Mouse (Mus musculus) embryonic facial prominence, embryonic 15.5 days (tissue): Measurements from ENCODE around the gene Trpm5. TPM values are rescaled to one million over a fixed set of nuclear protein-coding genes. Genes with fewer than 3 reads are reported as not detected.
A peak's percentile ranks its signal among the peaks of the same experiment; 100 is the strongest.

Source experiments
- ATAC-seq: fragments of 200-750 bp; cut with Nextera tagmentation; 2 replicates; pipeline ENCODE4 v1.8.0; 2017; ENCODE audit warnings: low read depth, moderate TSS enrichment; ENCODE audit not compliant: insufficient number of reproducible peaks, low FRiP score, low TSS enrichment
- H3K27ac ChIP-seq: fragments of 300-500 bp; sonication (generic); replicated peaks from 2 replicates; pipeline ENCODE4 v1.5.1; 2015; ENCODE audit warnings: mild to moderate bottlenecking, inconsistent platforms
- H3K27me3 ChIP-seq: fragments of 300-500 bp; sonication (generic); 2 replicates; pipeline ENCODE4 v1.6.1; 2015; ENCODE audit warnings: inconsistent platforms
- H3K36me3 ChIP-seq: fragments of 300-500 bp; sonication (generic); 2 replicates; pipeline ENCODE4 v1.6.1; 2015; ENCODE audit warnings: mild to moderate bottlenecking, inconsistent platforms
- H3K4me1 ChIP-seq: fragments of 300-500 bp; sonication (generic); 2 replicates; pipeline ENCODE4 v1.6.1; 2015; ENCODE audit warnings: inconsistent platforms
- H3K4me2 ChIP-seq: fragments of 300-500 bp; sonication (generic); replicated peaks from 2 replicates; pipeline ENCODE4 v1.6.1; 2015; ENCODE audit warnings: mild to moderate bottlenecking, inconsistent platforms
- H3K4me3 ChIP-seq: fragments of 300-500 bp; sonication (generic); replicated peaks from 2 replicates; pipeline ENCODE4 v1.5.1; 2015; ENCODE audit warnings: mild to moderate bottlenecking, inconsistent platforms
- H3K9ac ChIP-seq: fragments of 300-500 bp; sonication (generic); 2 replicates; pipeline ENCODE4 v1.6.1; 2015; ENCODE audit warnings: inconsistent platforms
- H3K9me3 ChIP-seq: fragments of 300-500 bp; sonication (generic); replicated peaks from 2 replicates; pipeline ENCODE4 v1.6.1; 2016; ENCODE audit warnings: inconsistent platforms
- WGBS: fragments of 180-500 bp; shearing (Covaris S2); methylation state at CpG from one replicate; pipeline ENCODE4 v1.1.7; 2015; 5-methylcytosine and 5-hydroxymethylcytosine counted together
- polyA plus RNA-seq: library from polyadenylated mRNA; unstranded; fragments of >200 nt; fragmentation: Nextera tagmentation; extraction: Ambion mirVana; gene quantifications from 2 replicates; pipeline ENCODE4 v1.2.1, GENCODE M21; 2015

Trpm5 gene
- polyA plus RNA-seq, 1 experiment from 2014 or later = 12.5 TPM

DNA sequence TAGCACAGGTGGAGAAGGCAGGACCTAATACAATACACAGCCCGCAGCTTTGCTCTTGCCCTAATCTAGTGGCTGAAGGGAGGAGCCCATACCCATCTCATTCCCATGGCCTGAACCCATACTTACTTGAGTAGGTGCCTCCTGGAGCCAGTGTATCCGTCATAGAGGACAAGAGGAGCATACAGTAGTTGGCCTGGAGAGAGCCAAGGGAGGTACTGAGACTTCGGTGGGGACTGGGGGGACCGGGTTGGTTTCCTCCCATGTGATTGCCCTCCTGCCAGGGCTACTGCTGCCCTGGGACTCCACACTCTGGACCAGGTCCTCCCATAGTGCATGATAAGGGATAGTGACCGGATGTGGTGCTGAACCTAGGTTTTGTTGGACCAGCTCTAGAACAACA lies 21.8 kb downstream of the Trpm5 start:
- 90% methylated on average over 5 of the region's 5 CpGs for WGBS
- Histone ChIP-seq H3K4me3 (no peak overlapping the region), H3K4me1 (peaks cover 26% of the 10 kb centered on the region), H3K9me3 (no peaks in the 10 kb centered on the region), H3K36me3 (peaks cover 10% of the 10 kb centered on the region), H3K9ac (no peak overlapping the region), H3K27ac (no peak overlapping the region), H3K4me2 (no peak overlapping the region), H3K27me3 (no peaks in the 10 kb centered on the region)
- no peak for ATAC-seq

DNA sequence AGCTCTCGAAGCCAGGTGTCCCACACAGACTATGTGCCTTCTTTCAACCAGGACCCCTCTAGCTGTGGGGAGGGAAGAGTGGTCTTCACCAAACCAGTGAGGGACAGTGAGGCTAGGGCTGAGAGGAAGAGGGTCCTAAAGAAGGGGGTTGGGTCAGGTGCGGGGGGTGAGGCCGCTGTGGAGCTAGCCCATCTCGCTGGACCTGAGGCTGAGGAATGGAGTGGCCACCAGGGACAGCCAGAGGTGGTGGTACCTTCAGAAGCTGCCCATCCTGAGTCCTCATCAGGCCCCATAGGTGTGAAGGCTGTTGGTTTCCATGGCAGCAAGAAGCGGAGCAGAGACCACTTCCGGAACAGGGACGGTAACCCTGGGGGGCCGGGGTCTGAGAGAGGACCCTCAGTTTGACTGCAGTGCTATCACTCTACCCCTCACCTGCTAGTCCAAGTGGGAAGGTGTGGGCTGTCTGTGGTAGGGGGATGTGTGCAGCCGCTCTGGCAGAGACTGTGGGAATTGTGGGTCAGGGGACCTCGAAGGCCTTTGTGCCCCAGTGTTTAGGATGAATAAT lies 23.9 kb downstream of the Trpm5 start:
- H3K4me3 ChIP-seq = peak overlapping the region; percentile 88
- 82% methylated on average over 10 of the region's 10 CpGs for WGBS
- H3K9me3 ChIP-seq = no peaks in the 10 kb centered on the region
- H3K36me3 ChIP-seq = peaks cover 30% of the 10 kb centered on the region
- H3K4me1 ChIP-seq = peaks cover 28% of the 10 kb centered on the region
- peak overlapping the region; percentile 78 for H3K9ac ChIP-seq
- no peaks in the 10 kb centered on the region for H3K27me3 ChIP-seq
- 0 out of 2 replicates have a peak overlapping the region, but pooled peaks have one; percentile 90 for H3K27ac ChIP-seq
- peak overlapping the region; percentile 93 for H3K4me2 ChIP-seq
- no peak for ATAC-seq

DNA sequence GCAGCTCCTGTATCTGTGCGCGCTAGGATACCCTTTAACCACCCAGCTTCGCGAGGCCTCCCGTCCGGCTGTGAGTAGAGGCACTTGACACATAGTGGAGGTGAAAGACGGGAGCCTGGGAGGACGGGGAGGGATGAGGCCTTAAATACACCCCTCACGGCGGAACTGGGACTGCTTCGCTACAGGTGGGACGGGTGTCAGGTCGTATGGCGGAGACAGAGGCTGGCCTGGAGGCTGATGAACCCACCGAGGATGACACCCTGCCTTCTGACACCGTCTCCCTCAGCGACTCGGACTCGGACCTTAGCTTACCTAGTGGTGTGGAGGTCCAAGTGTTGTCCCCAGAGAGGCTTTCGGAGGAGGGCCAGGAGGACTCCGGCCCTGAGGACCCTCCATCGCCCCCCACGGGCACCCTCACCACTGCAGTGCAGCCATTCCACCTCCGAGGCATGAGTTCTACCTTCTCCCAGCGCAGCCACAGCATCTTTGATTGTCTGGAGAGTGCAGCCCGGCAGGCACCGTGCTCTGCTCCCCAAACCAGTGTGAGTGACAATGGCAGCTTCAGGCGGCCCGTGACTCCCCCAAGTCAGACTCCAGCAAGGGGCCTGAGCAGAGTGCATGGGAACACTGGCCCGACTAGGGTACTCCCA lies 24.6 kb downstream of the Trpm5 start:
- Histone ChIP-seq H3K27ac (peak overlapping the region; percentile 90), H3K4me2 (peak overlapping the region; percentile 93), H3K4me3 (peak overlapping the region; percentile 88), H3K27me3 (no peaks in the 10 kb centered on the region), H3K9ac (peak overlapping the region; percentile 78), H3K4me1 (peaks cover 28% of the 10 kb centered on the region), H3K36me3 (peaks cover 37% of the 10 kb centered on the region), H3K9me3 (no peaks in the 10 kb centered on the region)
- 9% methylated on average over 30 of the region's 30 CpGs for WGBS
- ATAC-seq = no peak

DNA sequence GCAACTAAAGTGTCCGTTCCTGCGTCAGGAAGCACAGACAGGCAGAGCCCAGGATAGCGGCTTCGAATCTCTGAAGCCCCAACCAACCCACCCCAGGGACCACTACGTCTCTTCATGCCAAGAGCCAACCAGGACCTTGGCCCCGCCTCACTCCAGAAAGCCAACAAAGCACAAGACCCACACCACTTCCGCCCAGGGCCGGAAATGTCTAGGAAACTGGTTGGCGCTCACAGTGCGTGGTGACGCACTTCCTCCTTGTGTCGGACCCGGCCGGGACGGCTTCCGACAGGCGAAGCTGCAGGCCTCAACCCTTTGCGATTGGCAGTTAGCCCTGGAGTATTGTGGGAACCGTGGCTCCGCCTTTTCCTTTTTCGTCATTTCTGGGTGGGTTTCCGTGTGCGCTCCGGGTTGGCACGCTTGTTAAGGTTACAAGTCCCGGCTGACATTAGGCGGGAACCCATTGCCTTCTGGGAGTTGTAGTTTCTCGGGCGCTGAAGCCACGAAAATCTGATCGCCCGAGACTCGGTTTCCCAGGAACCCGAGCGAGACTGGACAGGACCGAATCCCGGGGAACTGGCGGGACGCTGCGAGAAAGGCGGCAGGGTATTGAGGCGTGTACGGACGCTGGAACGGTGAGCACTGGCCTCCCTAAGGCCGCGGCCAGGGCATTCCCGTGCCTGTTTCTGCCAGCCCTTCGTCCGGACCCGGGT lies 25.4 kb downstream of the Trpm5 start, which contains the start of gene Tssc4:
Gene Tssc4 (plus strand): TSS at position 368 of the 710 bp plus-strand sequence.
- H3K9ac ChIP-seq = peak within 1 kb of the TSS; percentile 78
- peak within 1 kb of the TSS; percentile 93 for H3K4me2 ChIP-seq
- under 1% methylated on average over 51 of the region's 51 CpGs for WGBS
- H3K4me1 ChIP-seq = peaks cover 28% of the 10 kb centered on the region
- H3K36me3 ChIP-seq = peaks cover 45% of the 10 kb centered on the region
- H3K4me3 ChIP-seq = peak within 1 kb of the TSS; percentile 88
- peak; percentile 96 for ATAC-seq
- no peaks in the 10 kb centered on the region for H3K27me3 ChIP-seq
- H3K27ac ChIP-seq = peak within 1 kb of the TSS; percentile 91
- H3K9me3 ChIP-seq = no peaks in the 10 kb centered on the region

DNA sequence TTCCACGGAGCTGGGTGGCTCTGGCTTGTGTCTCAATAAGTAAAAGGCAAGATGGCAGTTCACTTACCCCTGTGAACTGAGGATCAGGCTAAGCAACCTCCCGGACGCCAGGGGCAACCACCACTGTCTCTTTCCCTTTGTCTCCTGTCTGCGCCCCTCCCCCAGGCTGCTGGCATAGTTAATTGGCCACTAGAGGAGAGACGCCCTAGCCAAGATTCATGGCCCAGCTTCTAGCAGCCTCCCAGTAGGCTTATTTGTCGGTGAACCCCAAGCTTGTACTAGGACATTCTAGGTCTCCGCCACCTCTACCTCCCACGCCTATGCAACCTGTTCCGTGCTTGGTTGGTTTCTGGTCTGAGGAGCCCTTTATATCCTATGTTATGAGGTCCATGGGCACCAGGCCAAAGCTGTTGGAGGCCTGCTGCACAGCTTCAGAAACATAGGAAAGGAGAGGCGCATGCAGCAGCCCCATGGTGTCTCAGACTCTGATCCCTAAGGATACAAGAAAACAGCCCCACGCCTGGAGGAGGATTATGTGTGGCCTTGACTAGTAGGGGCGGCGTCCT lies 26.0 kb downstream of the Trpm5 start:
- H3K36me3 ChIP-seq = peaks cover 52% of the 10 kb centered on the region

DNA sequence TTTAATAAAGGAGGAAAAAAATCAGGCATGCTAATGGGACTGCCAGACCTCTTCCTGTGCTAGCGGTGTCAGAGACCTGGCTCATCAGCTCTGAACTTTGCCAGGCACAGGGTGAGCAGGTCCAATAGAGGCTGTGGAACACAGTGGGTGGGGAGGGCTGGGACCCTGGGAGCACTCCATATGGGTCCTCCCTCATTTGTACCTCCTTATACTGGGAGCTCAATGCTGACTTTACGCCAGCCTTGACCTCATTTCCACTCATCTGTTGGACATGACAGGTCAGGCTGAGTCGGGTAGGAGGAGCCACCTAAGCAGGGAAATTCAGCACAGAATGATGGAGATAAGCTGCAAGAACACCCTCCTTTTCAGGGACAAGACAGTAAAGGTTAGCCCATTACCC lies 26.5 kb downstream of the Trpm5 start:
- ATAC-seq = no peak
- Histone ChIP-seq H3K27me3 (no peaks in the 10 kb centered on the region), H3K4me2 (peak overlapping the region; percentile 42), H3K4me1 (peaks cover 28% of the 10 kb centered on the region), H3K9me3 (no peaks in the 10 kb centered on the region), H3K9ac (no peak overlapping the region), H3K36me3 (peaks cover 57% of the 10 kb centered on the region), H3K27ac (peak overlapping the region; percentile 91), H3K4me3 (no peak overlapping the region)
- 87% methylated on average over 3 of the region's 3 CpGs for WGBS

More for the DNA sequence above, 26.0 kb downstream of the Trpm5 start:
- Histone ChIP-seq H3K27me3 (no peaks in the 10 kb centered on the region), H3K4me2 (peak overlapping the region; percentile 42), H3K27ac (peak overlapping the region; percentile 91), H3K9ac (no peak overlapping the region), H3K4me1 (peaks cover 28% of the 10 kb centered on the region), H3K4me3 (peak overlapping the region; percentile 88), H3K9me3 (no peaks in the 10 kb centered on the region)
- no peak for ATAC-seq
- WGBS = 52% methylated on average over 13 of the region's 13 CpGs

DNA sequence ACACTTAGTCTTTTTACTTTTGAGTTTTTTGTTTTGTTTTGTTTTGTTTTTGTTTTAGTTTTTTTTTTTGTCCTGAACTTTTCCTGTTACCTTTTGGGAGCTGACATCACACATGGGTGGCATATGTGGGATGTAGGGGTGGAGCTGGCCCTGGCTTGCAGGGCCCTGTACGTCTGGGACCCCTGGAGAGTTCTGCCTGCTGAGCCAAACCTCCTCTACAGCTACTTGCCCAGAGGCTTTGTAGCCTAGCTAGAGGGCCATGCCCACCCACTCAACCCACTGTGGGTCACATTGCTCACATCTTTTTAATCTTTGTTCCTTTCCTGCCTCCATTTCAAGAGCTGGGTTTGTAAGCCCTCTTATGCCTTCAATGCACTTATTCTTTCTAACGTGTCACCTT lies 27.0 kb downstream of the Trpm5 start:
- WGBS = 65% methylated on average over 2 of the region's 2 CpGs
- H3K27me3 ChIP-seq = no peaks in the 10 kb centered on the region
- no peak for ATAC-seq

DNA sequence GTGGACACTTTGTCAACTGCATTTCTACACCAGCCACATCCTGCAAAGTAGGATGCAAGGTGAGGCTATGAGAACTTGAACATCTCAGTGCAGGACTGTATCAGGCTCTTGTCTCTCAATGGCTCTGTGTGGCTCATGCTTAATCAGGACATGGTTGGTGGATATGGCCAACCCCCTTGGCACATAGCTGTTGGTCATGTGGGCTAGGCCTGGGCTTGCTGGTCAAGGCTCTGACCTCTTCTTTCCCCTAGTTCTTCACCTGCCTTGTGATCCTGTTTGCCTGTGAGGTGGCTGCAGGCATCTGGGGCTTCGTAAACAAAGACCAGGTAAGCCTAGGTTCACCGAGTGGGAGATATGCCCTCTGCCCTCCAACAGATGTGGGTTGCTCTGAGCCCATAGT lies 28.8 kb downstream of the Trpm5 start:
- no peak overlapping the region for H3K4me3 ChIP-seq
- no peak overlapping the region for H3K4me2 ChIP-seq
- peaks cover 22% of the 10 kb centered on the region for H3K4me1 ChIP-seq
- H3K9me3 ChIP-seq = no peaks in the 10 kb centered on the region
- peaks cover 74% of the 10 kb centered on the region for H3K36me3 ChIP-seq
- ATAC-seq = no peak
- H3K27ac ChIP-seq = no peak overlapping the region
- no peak overlapping the region for H3K9ac ChIP-seq
- H3K27me3 ChIP-seq = no peaks in the 10 kb centered on the region
- WGBS = 93% methylated on average over 2 of the region's 2 CpGs

More for the DNA sequence above, 27.0 kb downstream of the Trpm5 start:
- Histone ChIP-seq H3K4me3 (no peak overlapping the region), H3K4me2 (no peak overlapping the region), H3K36me3 (peaks cover 61% of the 10 kb centered on the region), H3K9ac (no peak overlapping the region), H3K9me3 (no peaks in the 10 kb centered on the region), H3K4me1 (peaks cover 28% of the 10 kb centered on the region), H3K27ac (peak overlapping the region; percentile 91; the same call in 1 of the 2 replicates)

DNA sequence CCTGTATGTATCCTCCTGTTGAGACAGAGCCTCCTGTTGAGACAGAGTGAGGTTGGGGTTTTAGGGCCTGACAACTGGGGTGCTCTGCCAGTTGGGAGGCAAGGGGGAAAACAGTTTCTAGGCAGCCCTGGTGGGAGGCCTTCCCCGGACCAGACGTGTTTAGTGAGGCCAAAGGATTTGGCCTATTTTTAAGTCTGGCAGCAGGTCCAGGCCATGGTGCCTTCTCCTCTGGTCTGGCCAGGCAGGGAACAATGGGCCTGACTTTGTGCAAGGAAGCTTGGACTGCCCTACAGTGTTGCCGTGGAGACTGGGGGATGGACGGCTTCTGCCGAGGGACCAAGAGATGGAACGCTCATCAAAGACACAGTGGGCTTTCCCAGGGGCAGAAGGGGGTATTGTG lies 30.2 kb downstream of the Trpm5 start:
- H3K9me3 ChIP-seq = no peaks in the 10 kb centered on the region
- no peak overlapping the region for H3K9ac ChIP-seq
- no peak overlapping the region for H3K4me3 ChIP-seq
- H3K27me3 ChIP-seq = no peaks in the 10 kb centered on the region
- no peak overlapping the region for H3K27ac ChIP-seq
- ATAC-seq = no peak
- no peak overlapping the region for H3K4me2 ChIP-seq
- H3K36me3 ChIP-seq = peaks cover 76% of the 10 kb centered on the region
- peaks cover 23% of the 10 kb centered on the region for H3K4me1 ChIP-seq
- 76% methylated on average over 6 of the region's 6 CpGs for WGBS

DNA sequence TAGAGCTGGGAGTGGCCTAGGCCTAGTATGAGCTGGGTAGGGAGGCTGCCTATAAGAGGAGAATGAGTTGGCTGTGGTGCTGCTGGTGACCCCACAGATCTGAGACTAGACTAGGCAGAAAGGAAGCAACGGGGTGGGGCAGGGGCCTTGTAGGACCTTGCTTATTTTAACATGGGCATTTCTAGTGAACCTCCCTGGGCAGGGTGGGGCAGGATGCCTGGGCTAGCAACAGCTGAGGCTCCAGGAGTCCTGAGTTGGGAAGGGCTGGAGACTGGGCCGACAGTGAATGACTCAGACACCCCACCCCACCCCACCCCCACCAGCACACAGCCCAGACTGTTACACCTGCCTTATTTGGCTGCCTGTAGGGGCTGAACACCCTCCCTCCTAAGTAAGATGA lies 31.7 kb downstream of the Trpm5 start:
- peak; percentile 45; the same call in 1 of the 2 replicates for ATAC-seq
- no peaks in the 10 kb centered on the region for H3K27me3 ChIP-seq
- no peak overlapping the region for H3K9ac ChIP-seq
- H3K36me3 ChIP-seq = peaks cover 67% of the 10 kb centered on the region
- no peak overlapping the region for H3K4me3 ChIP-seq
- H3K27ac ChIP-seq = no peak overlapping the region
- H3K4me1 ChIP-seq = peaks cover 29% of the 10 kb centered on the region
- 81% methylated on average over 2 of the region's 2 CpGs for WGBS
- H3K4me2 ChIP-seq = no peak overlapping the region
- no peaks in the 10 kb centered on the region for H3K9me3 ChIP-seq

DNA sequence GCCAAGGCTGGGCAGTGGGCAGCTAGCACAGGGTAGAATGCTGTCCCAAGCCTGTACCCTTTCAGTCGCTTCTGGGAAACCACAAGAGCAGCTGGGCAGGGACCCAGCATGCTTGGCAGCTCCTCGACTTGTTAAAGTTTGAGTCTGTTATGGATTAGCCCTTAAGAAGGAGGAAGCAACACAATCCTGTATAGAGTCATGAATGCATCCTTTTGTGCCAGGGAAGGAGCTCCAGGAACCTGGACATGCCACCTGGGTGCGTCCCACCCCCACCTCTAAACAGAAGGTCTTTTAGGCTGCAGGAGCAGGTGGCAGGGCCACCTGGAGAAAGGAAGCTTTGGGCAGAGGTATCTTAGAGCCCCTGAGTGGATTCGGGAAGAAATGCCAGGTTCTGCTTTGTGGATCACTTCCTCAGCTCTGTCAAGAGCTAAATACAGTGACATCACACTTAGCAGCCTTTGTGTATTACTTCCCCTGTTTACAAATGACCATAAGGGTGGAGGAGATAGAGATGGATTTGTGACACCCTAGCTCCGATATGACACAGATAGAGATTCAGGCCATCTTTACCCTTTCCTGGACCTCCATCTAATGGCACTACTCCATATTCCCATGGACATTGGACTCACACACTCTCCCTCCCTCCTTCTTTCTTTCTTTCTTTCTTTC lies 35.1 kb downstream of the Trpm5 start:
- Histone ChIP-seq H3K9ac (no peak overlapping the region), H3K4me2 (no peak overlapping the region), H3K4me3 (no peak overlapping the region), H3K36me3 (peaks cover 33% of the 10 kb centered on the region), H3K27me3 (no peaks in the 10 kb centered on the region), H3K27ac (peak overlapping the region; percentile 70), H3K9me3 (no peaks in the 10 kb centered on the region), H3K4me1 (peaks cover 59% of the 10 kb centered on the region)
- ATAC-seq = no peak
- WGBS = 53% methylated on average over 5 of the region's 5 CpGs
